Mouse (Mus musculus): Measurements from ENCODE around the gene Pdgfra.

DNA sequence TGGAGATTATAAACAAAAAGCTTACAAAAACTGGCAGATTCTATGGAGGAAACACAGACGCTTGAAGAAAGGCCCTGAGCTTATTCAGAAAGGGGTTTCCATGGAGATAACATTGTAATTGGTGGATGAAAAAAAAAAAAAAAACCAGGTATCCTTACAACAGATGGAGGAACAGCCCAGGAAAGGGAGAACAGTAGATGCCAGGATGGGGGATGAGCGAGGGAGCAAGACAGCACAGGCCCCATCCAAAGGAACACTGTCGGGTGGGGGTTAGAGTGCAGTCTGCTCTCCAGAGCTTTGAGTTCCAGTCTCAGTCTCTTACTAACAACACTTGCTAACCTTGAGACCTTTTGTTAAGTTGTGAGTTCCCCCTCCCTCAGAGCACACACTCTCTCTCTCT lies 45.6 kb upstream of the Pdgfra start:
- TF ChIP-seq TAL1 (IDR thresholded peaks at IDR 0.05; ENCODE audit: low read length), result no peak
- no peak for TF ChIP-seq GATA1 (IDR thresholded peaks at IDR 0.05; ENCODE audit: low read length)

All from erythroblast, embryonic 14.5 days (primary cell).